ENCODE assay signal across 15 mouse cellular contexts in genomic region chr13:104516766-104517364, GRCm38 (mm10).
A peak's percentile ranks its signal among the peaks of the same experiment; 100 is the strongest.
DNase-seq lines count a peak whose midpoint lies in the region; ATAC-seq lines count a peak whose summit lies in the region.
"Had no signal": no experiment of that assay in that cellular context is flagged by ENCODE, and none has a peak within 500 bp of the region (broad histone marks: within the 10 kb centered on the region; RNA-seq: fewer than 3 reads in every experiment).

No protein-coding gene starts in this region.

- H3K27me3 ChIP-seq in lung, embryonic 15.5 days = no peaks in the 10 kb centered on the region
- H3K27me3 ChIP-seq in limb, embryonic 10.5 days (ENCODE audit: low read depth, poor library complexity, severe bottlenecking) = no peaks in the 10 kb centered on the region
- H3K27me3 ChIP-seq: hindbrain, embryonic 12.5 days had no signal

- intact Hi-C loops in heart, postnatal 25 days (cut with DNase I) = no loop called here

- no peaks in the 10 kb centered on the region for H3K9me3 ChIP-seq in lung, embryonic 15.5 days
- H3K9me3 ChIP-seq in limb, embryonic 10.5 days (replicated peaks) = no peaks in the 10 kb centered on the region

- no peak overlapping the region for H3K4me2 ChIP-seq in lung, embryonic 15.5 days
- H3K4me2 ChIP-seq: hindbrain, embryonic 12.5 days had no signal

- H3K4me1 ChIP-seq in lung, embryonic 15.5 days = peaks cover 10% of the 10 kb centered on the region; the same call in 1 of the 2 replicates
- H3K4me1 ChIP-seq in limb, embryonic 10.5 days = peaks cover 33% of the 10 kb centered on the region

- H3K4me3 ChIP-seq in lung, embryonic 15.5 days = no peak overlapping the region
- H3K4me3 ChIP-seq in limb, embryonic 10.5 days = no peak overlapping the region
- H3K4me3 ChIP-seq: erythroblast, embryonic 14.5 days; hindbrain, embryonic 12.5 days had no signal

- no peaks in the 10 kb centered on the region for H3K36me3 ChIP-seq in lung, embryonic 15.5 days
- H3K36me3 ChIP-seq in limb, embryonic 10.5 days = no peaks in the 10 kb centered on the region
- H3K36me3 ChIP-seq: hindbrain, embryonic 12.5 days had no signal

- DNase-seq in heart, adult 11 months = peak; percentile 77
- DNase-seq in heart, postnatal 25 days (ENCODE audit: low spot score) = no peak
- no peak for DNase-seq in lung, postnatal 14 days
- peak; percentile 36 for DNase-seq in embryo, embryonic 10 days (ENCODE audit: low spot score)
- no peak for DNase-seq in limb, embryonic 10.5 days (ENCODE audit: low spot score)
- DNase-seq in spleen, adult 12 weeks (ENCODE audit: low spot score) = no peak
- no peak for DNase-seq in kidney, adult 9 months
- DNase-seq: gastrocnemius, postnatal 14 days; kidney, adult 8-10 months; right cerebral cortex, adult 18-20 months; thymus, adult 18-20 months had no signal

- H3K27ac ChIP-seq in lung, embryonic 15.5 days = peak overlapping the region; percentile 84
- H3K27ac ChIP-seq in limb, embryonic 10.5 days = peak overlapping the region; percentile 65; the same call in 1 of the 2 replicates

- WGBS in lung, embryonic 15.5 days = 34% methylated on average over 7 of the region's 7 CpGs
- 53% methylated on average over 7 of the region's 7 CpGs for WGBS in limb, embryonic 10.5 days

- peak; percentile 16; the same call in 1 of the 2 replicates for ATAC-seq in lung, embryonic 15.5 days (ENCODE audit: borderline replicate concordance, extremely low read depth, low FRiP score, low TSS enrichment)
- ATAC-seq: forebrain, embryonic 16.5 days had no signal

- H3K9ac ChIP-seq in lung, embryonic 15.5 days = no peak overlapping the region
- H3K9ac ChIP-seq: hindbrain, embryonic 12.5 days had no signal

Comparison
In these comparisons a context has a peak if more than half of its experiments do, and no peak if none do; other contexts are left out.
1. DNase-seq: peak in heart, adult 11 months (single experiment) and embryo, embryonic 10 days (single experiment); none in heart, postnatal 25 days (single experiment), lung, postnatal 14 days (single experiment), limb, embryonic 10.5 days (single experiment), spleen, adult 12 weeks (single experiment) and kidney, adult 9 months (single experiment).